Mouse (Mus musculus) forebrain, embryonic 14.5 days (tissue): ENCODE data around the gene Marveld1. TPM values are rescaled to one million over a fixed set of nuclear protein-coding genes. Genes with fewer than 3 reads are reported as not detected.

Experiments used
- ATAC-seq: fragments of 200-750 bp; cut with Nextera tagmentation; 2 replicates; pipeline ENCODE4 v1.8.0; 2017; ENCODE audit warnings: mild to moderate bottlenecking, moderate library complexity
- DNase-seq: peaks from one replicate; pipeline ENCODE4 v3.0.0-alpha.2; 2015; ENCODE audit warnings: low spot score
- H3K27ac ChIP-seq: fragments of 300-500 bp; sonication (generic); 2 replicates; pipeline ENCODE4 v1.5.1; 2014; ENCODE audit warnings: low read depth, mild to moderate bottlenecking, control low read depth, low read length, moderate library complexity
- H3K27me3 ChIP-seq: fragments of 300-500 bp; sonication (generic); replicated peaks from 2 replicates; pipeline ENCODE4 v1.6.1; 2014; ENCODE audit warnings: low read length, control low read depth, mixed read lengths; ENCODE audit not compliant: control insufficient read depth, insufficient read depth
- H3K36me3 ChIP-seq: fragments of 300-500 bp; sonication (generic); 2 replicates; pipeline ENCODE4 v1.6.1; 2014; ENCODE audit warnings: low read length, control low read depth; ENCODE audit not compliant: control insufficient read depth, insufficient read depth
- H3K4me1 ChIP-seq: fragments of 300-500 bp; sonication (generic); 2 replicates; pipeline ENCODE4 v1.6.1; 2014; ENCODE audit warnings: antibody characterized with exemption, low read length, control low read depth; ENCODE audit not compliant: control insufficient read depth, insufficient read depth
- H3K4me2 ChIP-seq: fragments of 300-500 bp; sonication (generic); 2 replicates; pipeline ENCODE4 v1.6.1; 2014; ENCODE audit warnings: mild to moderate bottlenecking, control low read depth, low read length
- H3K4me3 ChIP-seq: fragments of 300-500 bp; sonication (generic); 2 replicates; pipeline ENCODE4 v1.5.1; 2014; ENCODE audit warnings: low read depth, low read length, control low read depth
- H3K9ac ChIP-seq: fragments of 300-500 bp; sonication (generic); 2 replicates; pipeline ENCODE4 v1.6.1; 2014; ENCODE audit warnings: mild to moderate bottlenecking, low read length, control low read depth, moderate library complexity
- H3K9me3 ChIP-seq: fragments of 300-500 bp; sonication (generic); replicated peaks from 2 replicates; pipeline ENCODE4 v1.6.1; 2016; ENCODE audit warnings: low read length, control low read depth, mixed read lengths; ENCODE audit not compliant: control insufficient read depth
- WGBS: fragments of 180-500 bp; shearing (Covaris S2); extraction: QIAGEN DNeasy Blood & Tissue Kit; methylation state at CpG from one replicate; pipeline ENCODE4 v1.1.7; 2014; 5-methylcytosine and 5-hydroxymethylcytosine counted together
- polyA plus RNA-seq: library from polyadenylated mRNA; unstranded; fragments of >200 nt; fragmentation: Nextera tagmentation; extraction: Ambion mirVana; gene quantifications from 2 replicates; pipeline ENCODE4 v1.2.1, GENCODE M21; 2014

The Marveld1 gene
- polyA plus RNA-seq, 1 experiment from 2014 or later, result 2.2 TPM

- Histone ChIP-seq H3K9me3 (no peaks in the 10 kb centered on the region), H3K4me1 (no peaks in the 10 kb centered on the region), H3K27me3 (no peaks in the 10 kb centered on the region), H3K36me3 (no peaks in the 10 kb centered on the region), H3K27ac (no peak overlapping the region), H3K9ac (no peak overlapping the region), H3K4me2 (no peak overlapping the region), H3K4me3 (no peak overlapping the region)
- ATAC-seq (no peak), DNase-seq (no peak)
- WGBS, result 12% methylated on average over 5 of the region's 5 CpGs
Observed at GRCm38 (mm10) chr19:42136126-42136525, 11.1 kb upstream of the Marveld1 start.

- Histone ChIP-seq H3K9me3 (no peaks in the 10 kb centered on the region), H3K4me3 (no peak overlapping the region), H3K27ac (no peak overlapping the region), H3K4me2 (no peak overlapping the region), H3K4me1 (no peaks in the 10 kb centered on the region), H3K9ac (no peak overlapping the region), H3K27me3 (no peaks in the 10 kb centered on the region), H3K36me3 (no peaks in the 10 kb centered on the region)
- ATAC-seq, result no peak
- no peak for DNase-seq
- 93% methylated on average over 4 of the region's 4 CpGs for WGBS
Observed at GRCm38 (mm10) chr19:42137167-42137672, 10.0 kb upstream of the Marveld1 start.

- 89% methylated on average over 15 of the region's 15 CpGs for WGBS
- ATAC-seq, result no peak
- Histone ChIP-seq H3K4me3 (no peak overlapping the region), H3K27me3 (no peaks in the 10 kb centered on the region), H3K27ac (no peak overlapping the region), H3K9ac (no peak overlapping the region), H3K36me3 (no peaks in the 10 kb centered on the region), H3K4me2 (no peak overlapping the region), H3K9me3 (no peaks in the 10 kb centered on the region), H3K4me1 (no peaks in the 10 kb centered on the region)
- no peak for DNase-seq
Observed at GRCm38 (mm10) chr19:42138517-42139285, 8.5 kb upstream of the Marveld1 start.

GRCm38 (mm10) chr19:42139724-42140517 is 7.3 kb upstream of the Marveld1 start:
- 85% methylated on average over 5 of the region's 5 CpGs for WGBS
- ATAC-seq (no peak), DNase-seq (no peak)
- H3K9ac ChIP-seq, result no peak overlapping the region
- H3K4me3 ChIP-seq, result no peak overlapping the region
- H3K4me1 ChIP-seq, result no peaks in the 10 kb centered on the region
- H3K27ac ChIP-seq, result no peak overlapping the region
- H3K36me3 ChIP-seq, result no peaks in the 10 kb centered on the region
- H3K4me2 ChIP-seq, result no peak overlapping the region
- H3K9me3 ChIP-seq, result no peaks in the 10 kb centered on the region
- H3K27me3 ChIP-seq, result no peaks in the 10 kb centered on the region

GRCm38 (mm10) chr19:42141998-42142397 is 5.2 kb upstream of the Marveld1 start:
- WGBS, result 74% methylated on average over 3 of the region's 3 CpGs
- Histone ChIP-seq H3K4me2 (no peak overlapping the region), H3K4me3 (no peak overlapping the region), H3K9me3 (no peaks in the 10 kb centered on the region), H3K9ac (no peak overlapping the region), H3K36me3 (no peaks in the 10 kb centered on the region), H3K27me3 (0 out of 2 replicates have a peak, but pooled peaks cover under 1% of the 10 kb centered on the region), H3K4me1 (no peaks in the 10 kb centered on the region), H3K27ac (no peak overlapping the region)
- ATAC-seq (no peak), DNase-seq (no peak)

GRCm38 (mm10) chr19:42142757-42143156 is 4.4 kb upstream of the Marveld1 start:
- Histone ChIP-seq H3K27ac (no peak overlapping the region), H3K27me3 (0 out of 2 replicates have a peak, but pooled peaks cover 2% of the 10 kb centered on the region), H3K4me1 (0 out of 2 replicates have a peak, but pooled peaks cover under 1% of the 10 kb centered on the region), H3K36me3 (no peaks in the 10 kb centered on the region), H3K9me3 (no peaks in the 10 kb centered on the region), H3K4me3 (no peak overlapping the region), H3K9ac (no peak overlapping the region), H3K4me2 (no peak overlapping the region)
- DNase-seq (no peak), ATAC-seq (no peak)
- 78% methylated on average over 2 of the region's 2 CpGs for WGBS

- no peak for DNase-seq
- H3K27ac ChIP-seq, result no peak overlapping the region
- H3K36me3 ChIP-seq, result no peaks in the 10 kb centered on the region
- H3K27me3 ChIP-seq, result peaks cover 5% of the 10 kb centered on the region
- H3K9ac ChIP-seq, result no peak overlapping the region
- no peak overlapping the region for H3K4me2 ChIP-seq
- ATAC-seq, result no peak
- 55% methylated on average over 6 of the region's 6 CpGs for WGBS
- no peak overlapping the region for H3K4me3 ChIP-seq
- no peaks in the 10 kb centered on the region for H3K9me3 ChIP-seq
- 0 out of 2 replicates have a peak, but pooled peaks cover 8% of the 10 kb centered on the region for H3K4me1 ChIP-seq
Observed at GRCm38 (mm10) chr19:42144067-42144466, 3.1 kb upstream of the Marveld1 start.

GRCm38 (mm10) chr19:42144541-42145167 is 2.5 kb upstream of the Marveld1 start:
- no peaks in the 10 kb centered on the region for H3K9me3 ChIP-seq
- H3K27me3 ChIP-seq, result peaks cover 8% of the 10 kb centered on the region
- H3K4me1 ChIP-seq, result 0 out of 2 replicates have a peak, but pooled peaks cover 8% of the 10 kb centered on the region
- H3K9ac ChIP-seq, result no peak overlapping the region
- H3K4me3 ChIP-seq, result no peak overlapping the region
- DNase-seq (peak; percentile 90), ATAC-seq (no peak)
- WGBS, result 29% methylated on average over 8 of the region's 8 CpGs
- H3K36me3 ChIP-seq, result no peaks in the 10 kb centered on the region
- H3K27ac ChIP-seq, result no peak overlapping the region
- no peak overlapping the region for H3K4me2 ChIP-seq
